Mouse (Mus musculus): ENCODE results near the gene Krt75. TPM values are rescaled to one million over a fixed set of nuclear protein-coding genes. Genes with fewer than 3 reads are reported as not detected.

Gene Krt75
- polyA plus RNA-seq, 1 experiment from 2014 or later, result 0.14 TPM

Small RNA genes lying within 50 kb of the gene (microRNA-seq; reads per million reads assigned to microRNA genes)
- not detected for gene Gm44393
- gene Gm44460, result not detected

Other genes starting within 250 kb of the Krt75 start
- gene Krt80, start 203.7 kb downstream of the Krt75 start, polyA plus RNA-seq (2015; fragmentation: Nextera tagmentation; extraction: Ambion mirVana), result 1.7 and 2.0 TPM in 2 replicates
- 152 and 158 TPM in 2 replicates for gene Krt7, start 162.9 kb downstream of the Krt75 start, polyA plus RNA-seq (2015; fragmentation: Nextera tagmentation; extraction: Ambion mirVana)
- 0.38 and 0.39 TPM in 2 replicates for gene Krt87, start 135.1 kb downstream of the Krt75 start, polyA plus RNA-seq (2015; fragmentation: Nextera tagmentation; extraction: Ambion mirVana)
- gene Krt88, start 126.2 kb downstream of the Krt75 start, polyA plus RNA-seq (2015; fragmentation: Nextera tagmentation; extraction: Ambion mirVana), result not detected in 2 replicates
- gene Krt81, start 110.2 kb downstream of the Krt75 start, polyA plus RNA-seq (2015; fragmentation: Nextera tagmentation; extraction: Ambion mirVana), result not detected in 2 replicates
- gene Krt86, start 100.4 kb downstream of the Krt75 start, polyA plus RNA-seq (2015; fragmentation: Nextera tagmentation; extraction: Ambion mirVana), result not detected in 2 replicates
- 0.13 TPM in 1 of 2 replicates, not detected in the other for gene Krt83, start 82.4 kb downstream of the Krt75 start, polyA plus RNA-seq (2015; fragmentation: Nextera tagmentation; extraction: Ambion mirVana)
- gene Gm49425, start 56.6 kb downstream of the Krt75 start, polyA plus RNA-seq (2015; fragmentation: Nextera tagmentation; extraction: Ambion mirVana), result not detected in 2 replicates
- gene Krt84, start 41.1 kb downstream of the Krt75 start, polyA plus RNA-seq (2015; fragmentation: Nextera tagmentation; extraction: Ambion mirVana), result not detected in 2 replicates
- gene Krt82, start 23.2 kb downstream of the Krt75 start, polyA plus RNA-seq (2015; fragmentation: Nextera tagmentation; extraction: Ambion mirVana), result not detected in 2 replicates
- 0.05 TPM in 1 of 2 replicates, not detected in the other for gene Krt90, start 11.0 kb downstream of the Krt75 start, polyA plus RNA-seq (2015; fragmentation: Nextera tagmentation; extraction: Ambion mirVana)
- gene Gm5414, start 54.3 kb upstream of the Krt75 start, polyA plus RNA-seq (2015; fragmentation: Nextera tagmentation; extraction: Ambion mirVana), result not detected in 2 replicates
- not detected in 2 replicates for gene Gm5478, start 73.5 kb upstream of the Krt75 start, polyA plus RNA-seq (2015; fragmentation: Nextera tagmentation; extraction: Ambion mirVana)
- not detected in 2 replicates for gene Krt6b, start 106.4 kb upstream of the Krt75 start, polyA plus RNA-seq (2015; fragmentation: Nextera tagmentation; extraction: Ambion mirVana)
- 0.39 and 1.5 TPM in 2 replicates for gene Krt6a, start 120.4 kb upstream of the Krt75 start, polyA plus RNA-seq (2015; fragmentation: Nextera tagmentation; extraction: Ambion mirVana)
- 4.7 and 11.1 TPM in 2 replicates for gene Krt5, start 139.0 kb upstream of the Krt75 start, polyA plus RNA-seq (2015; fragmentation: Nextera tagmentation; extraction: Ambion mirVana)
- not detected in 2 replicates for gene Krt71, start 169.2 kb upstream of the Krt75 start, polyA plus RNA-seq (2015; fragmentation: Nextera tagmentation; extraction: Ambion mirVana)
- not detected in 2 replicates for gene Krt72, start 212.6 kb upstream of the Krt75 start, polyA plus RNA-seq (2015; fragmentation: Nextera tagmentation; extraction: Ambion mirVana)
- gene Krt73, start 228.4 kb upstream of the Krt75 start, polyA plus RNA-seq (2015; fragmentation: Nextera tagmentation; extraction: Ambion mirVana), result not detected in 2 replicates
- not detected in 2 replicates for gene Krt2, start 244.3 kb upstream of the Krt75 start, polyA plus RNA-seq (2015; fragmentation: Nextera tagmentation; extraction: Ambion mirVana)

Measured in lung, embryonic 15.5 days (tissue).